Mouse (Mus musculus): Measurements from ENCODE around the gene Chad. TPM values are rescaled to one million over a fixed set of nuclear protein-coding genes. Genes with fewer than 3 reads are reported as not detected.

Chad gene
- polyA plus RNA-seq, 1 experiment from 2014 or later: 9.5 TPM

DNA sequence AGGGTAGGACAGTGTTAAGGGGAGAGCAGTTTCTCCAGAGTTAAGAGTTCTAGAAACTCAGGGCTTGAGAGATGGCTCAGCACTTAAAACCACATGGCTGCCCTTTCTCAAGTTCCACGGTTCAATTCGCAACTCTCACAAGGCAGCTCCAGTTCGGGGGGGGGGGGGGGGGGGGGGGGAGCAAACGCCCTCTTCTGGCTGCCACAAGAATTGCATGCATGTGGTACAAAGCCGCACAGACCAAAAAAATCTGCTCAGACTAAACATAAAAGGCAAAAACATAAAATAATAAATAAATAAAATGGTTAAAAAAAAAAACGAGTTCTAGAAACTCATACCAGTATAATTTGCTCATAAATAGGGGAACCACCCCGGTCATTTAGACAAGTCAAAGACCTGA lies 9.7 kb downstream of the Chad start:
- H3K36me3 ChIP-seq (ENCODE audit: control insufficient read depth, insufficient read depth, low read length): 0 out of 2 replicates have a peak, but pooled peaks cover 10% of the 10 kb centered on the region
- ATAC-seq (ENCODE audit: low read depth) (no peak), DNase-seq (ENCODE audit: low spot score) (no peak)
- no peak overlapping the region for H3K27ac ChIP-seq (replicated peaks; ENCODE audit: low read depth, low read length)
- no peaks in the 10 kb centered on the region for H3K4me1 ChIP-seq (ENCODE audit: control insufficient read depth, insufficient read depth, low read length)
- no peak overlapping the region for H3K4me3 ChIP-seq (ENCODE audit: low read depth, low read length)
- 23% methylated on average over 6 of the region's 7 CpGs for WGBS
- H3K9me3 ChIP-seq (ENCODE audit: control insufficient read depth, low read length): no peaks in the 10 kb centered on the region
- H3K27me3 ChIP-seq (replicated peaks; ENCODE audit: control insufficient read depth, insufficient read depth, low read length): no peaks in the 10 kb centered on the region
- no peak overlapping the region for H3K4me2 ChIP-seq (ENCODE audit: low read depth, low read length)
- no peak overlapping the region for H3K9ac ChIP-seq (ENCODE audit: low read depth, low read length)

DNA sequence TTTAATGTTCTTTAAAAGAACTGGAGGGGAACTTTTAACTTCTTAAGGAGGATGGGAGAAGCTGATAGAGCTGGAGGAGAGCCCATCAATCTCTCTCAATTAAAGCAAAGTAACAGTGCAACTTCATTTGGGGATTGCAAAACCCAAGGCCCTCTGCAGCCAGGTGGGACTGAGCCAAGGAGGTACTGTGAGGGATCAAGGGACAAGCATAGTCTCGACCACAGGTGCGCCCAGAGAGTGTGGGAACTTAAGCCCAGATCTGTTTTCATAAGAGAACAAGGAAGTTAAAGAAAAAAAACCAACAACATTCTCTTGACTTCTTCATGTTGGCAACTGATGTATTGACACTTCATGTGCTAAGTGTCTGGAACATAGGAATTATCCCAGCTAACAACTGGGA lies 10.2 kb downstream of the Chad start:
- Histone ChIP-seq H3K4me3 (ENCODE audit: low read depth, low read length) (no peak overlapping the region), H3K4me2 (ENCODE audit: low read depth, low read length) (no peak overlapping the region), H3K9ac (ENCODE audit: low read depth, low read length) (no peak overlapping the region), H3K9me3 (ENCODE audit: control insufficient read depth, low read length) (no peaks in the 10 kb centered on the region), H3K27ac (replicated peaks; ENCODE audit: low read depth, low read length) (no peak overlapping the region), H3K4me1 (ENCODE audit: control insufficient read depth, insufficient read depth, low read length) (no peaks in the 10 kb centered on the region), H3K36me3 (ENCODE audit: control insufficient read depth, insufficient read depth, low read length) (0 out of 2 replicates have a peak, but pooled peaks cover 10% of the 10 kb centered on the region), H3K27me3 (replicated peaks; ENCODE audit: control insufficient read depth, insufficient read depth, low read length) (no peaks in the 10 kb centered on the region)
- 73% methylated on average over 2 of the region's 2 CpGs for WGBS
- no peak for ATAC-seq (ENCODE audit: low read depth)
- DNase-seq (ENCODE audit: low spot score): no peak

DNA sequence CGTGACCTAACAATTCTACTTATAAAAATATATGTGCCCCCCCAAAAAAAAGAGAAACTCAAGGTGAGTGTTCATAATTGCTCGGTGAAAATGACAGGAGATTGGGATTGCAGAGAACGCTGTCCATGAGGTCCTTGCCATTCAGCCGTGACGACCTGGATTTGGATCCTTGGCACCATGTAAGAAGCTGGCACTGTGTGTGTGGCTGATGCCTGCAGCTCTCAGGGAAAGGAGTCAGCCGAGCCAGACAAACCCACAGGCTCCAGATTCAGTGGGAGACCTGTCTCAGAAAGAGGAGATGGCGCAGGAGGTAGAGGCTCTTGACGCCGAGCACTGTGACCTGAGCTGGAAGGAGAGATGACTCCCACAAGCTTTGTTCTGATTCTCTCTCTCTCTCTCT lies 11.5 kb downstream of the Chad start:
- Histone ChIP-seq H3K36me3 (ENCODE audit: control insufficient read depth, insufficient read depth, low read length) (no peaks in the 10 kb centered on the region), H3K9ac (ENCODE audit: low read depth, low read length) (no peak overlapping the region), H3K4me1 (ENCODE audit: control insufficient read depth, insufficient read depth, low read length) (no peaks in the 10 kb centered on the region), H3K4me3 (ENCODE audit: low read depth, low read length) (no peak overlapping the region), H3K27me3 (replicated peaks; ENCODE audit: control insufficient read depth, insufficient read depth, low read length) (no peaks in the 10 kb centered on the region), H3K4me2 (ENCODE audit: low read depth, low read length) (no peak overlapping the region), H3K27ac (replicated peaks; ENCODE audit: low read depth, low read length) (no peak overlapping the region), H3K9me3 (ENCODE audit: control insufficient read depth, low read length) (no peaks in the 10 kb centered on the region)
- 84% methylated on average over 8 of the region's 9 CpGs for WGBS
- ATAC-seq (ENCODE audit: low read depth) (no peak), DNase-seq (ENCODE audit: low spot score) (no peak)

DNA sequence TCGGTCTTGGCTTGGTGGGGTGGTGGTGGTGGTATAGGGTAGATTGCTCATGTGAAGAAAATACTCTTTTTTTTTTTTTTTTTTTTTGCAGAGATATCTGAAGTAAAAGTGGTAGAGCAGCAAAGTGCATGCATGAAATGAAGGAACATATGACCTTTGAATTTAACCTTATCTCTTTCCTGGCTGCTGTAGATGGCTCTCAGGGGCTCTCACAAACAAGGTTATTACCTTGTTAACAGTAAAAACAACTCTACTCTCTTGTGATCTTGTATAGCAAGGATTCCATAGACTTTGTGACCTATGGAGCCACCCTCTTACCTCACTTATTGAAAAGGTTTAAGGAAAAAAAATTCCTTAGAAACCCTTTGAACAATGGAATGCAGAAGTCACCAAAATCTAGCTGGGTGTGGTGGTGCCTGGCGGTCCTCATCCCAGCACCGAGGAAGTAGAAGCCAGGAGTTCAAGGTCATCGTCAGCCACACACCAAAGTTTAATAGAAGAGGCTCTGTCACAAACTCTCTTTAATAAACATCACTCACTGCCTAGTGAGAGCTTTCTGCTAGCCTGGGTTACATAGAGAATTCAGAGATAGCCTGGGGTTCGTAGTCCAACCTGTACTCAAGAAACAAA lies 15.4 kb downstream of the Chad start:
- H3K4me1 ChIP-seq (ENCODE audit: control insufficient read depth, insufficient read depth, low read length): no peaks in the 10 kb centered on the region
- 0 out of 2 replicates have a peak, but pooled peaks cover 1% of the 10 kb centered on the region for H3K36me3 ChIP-seq (ENCODE audit: control insufficient read depth, insufficient read depth, low read length)
- ATAC-seq (ENCODE audit: low read depth) (no peak), DNase-seq (ENCODE audit: low spot score) (no peak)
- 90% methylated on average over 5 of the region's 5 CpGs for WGBS
- H3K4me2 ChIP-seq (ENCODE audit: low read depth, low read length): no peak overlapping the region
- no peak overlapping the region for H3K4me3 ChIP-seq (ENCODE audit: low read depth, low read length)
- no peaks in the 10 kb centered on the region for H3K9me3 ChIP-seq (ENCODE audit: control insufficient read depth, low read length)
- no peaks in the 10 kb centered on the region for H3K27me3 ChIP-seq (replicated peaks; ENCODE audit: control insufficient read depth, insufficient read depth, low read length)
- no peak overlapping the region for H3K27ac ChIP-seq (replicated peaks; ENCODE audit: low read depth, low read length)
- H3K9ac ChIP-seq (ENCODE audit: low read depth, low read length): no peak overlapping the region

DNA sequence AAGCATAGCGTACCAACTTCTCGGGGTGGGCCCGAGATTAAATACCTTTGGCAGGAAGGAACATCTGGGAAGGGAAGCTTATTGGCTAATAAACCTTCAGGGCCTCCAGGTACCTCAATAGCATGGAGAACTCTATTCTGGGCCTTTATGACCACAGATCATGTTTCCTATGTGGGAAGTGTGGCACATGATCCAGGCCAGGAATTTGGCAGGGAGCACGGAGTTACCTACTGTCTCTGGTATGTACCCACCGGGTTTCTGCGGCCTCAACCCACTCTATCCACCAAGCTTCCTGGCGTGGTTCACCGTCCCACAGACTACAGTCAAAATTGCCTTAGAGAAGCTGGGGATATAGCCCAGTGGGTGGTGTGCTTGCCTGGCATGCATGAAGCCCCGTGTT lies 20.2 kb downstream of the Chad start:
- Histone ChIP-seq H3K4me1 (ENCODE audit: control insufficient read depth, insufficient read depth, low read length) (no peaks in the 10 kb centered on the region), H3K4me3 (ENCODE audit: low read depth, low read length) (no peak overlapping the region), H3K27me3 (replicated peaks; ENCODE audit: control insufficient read depth, insufficient read depth, low read length) (no peaks in the 10 kb centered on the region), H3K9ac (ENCODE audit: low read depth, low read length) (no peak overlapping the region), H3K27ac (replicated peaks; ENCODE audit: low read depth, low read length) (no peak overlapping the region), H3K36me3 (ENCODE audit: control insufficient read depth, insufficient read depth, low read length) (0 out of 2 replicates have a peak, but pooled peaks cover 4% of the 10 kb centered on the region), H3K4me2 (ENCODE audit: low read depth, low read length) (no peak overlapping the region), H3K9me3 (ENCODE audit: control insufficient read depth, low read length) (no peaks in the 10 kb centered on the region)
- ATAC-seq (ENCODE audit: low read depth) (no peak), DNase-seq (ENCODE audit: low spot score) (no peak)
- 92% methylated on average over 9 of the region's 9 CpGs for WGBS

DNA sequence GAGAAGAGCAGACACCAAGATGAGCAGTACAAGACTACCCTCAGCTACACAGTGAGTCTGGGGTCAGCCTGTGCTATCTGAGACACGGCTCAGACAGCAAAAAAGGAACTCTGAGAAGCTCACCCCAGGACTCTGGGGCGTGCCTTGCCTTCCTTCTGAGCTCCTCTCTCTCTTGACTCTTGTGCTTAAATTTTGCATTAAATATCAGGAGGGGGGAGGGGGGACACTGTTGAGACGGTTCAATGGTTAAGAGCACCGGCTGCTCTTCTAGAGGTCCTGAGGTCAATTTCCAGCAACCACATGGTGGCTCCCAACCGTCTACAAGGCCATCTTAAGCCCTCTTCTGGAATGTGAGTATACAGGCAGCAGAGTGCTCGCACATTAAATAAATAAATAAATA lies 22.7 kb downstream of the Chad start:
- Histone ChIP-seq H3K4me2 (ENCODE audit: low read depth, low read length) (no peak overlapping the region), H3K36me3 (ENCODE audit: control insufficient read depth, insufficient read depth, low read length) (0 out of 2 replicates have a peak, but pooled peaks cover 4% of the 10 kb centered on the region), H3K27ac (replicated peaks; ENCODE audit: low read depth, low read length) (no peak overlapping the region), H3K9me3 (ENCODE audit: control insufficient read depth, low read length) (no peaks in the 10 kb centered on the region), H3K9ac (ENCODE audit: low read depth, low read length) (no peak overlapping the region), H3K4me1 (ENCODE audit: control insufficient read depth, insufficient read depth, low read length) (peaks cover 15% of the 10 kb centered on the region; the same call in 1 of the 2 replicates), H3K27me3 (replicated peaks; ENCODE audit: control insufficient read depth, insufficient read depth, low read length) (no peaks in the 10 kb centered on the region), H3K4me3 (ENCODE audit: low read depth, low read length) (no peak overlapping the region)
- 76% methylated on average over 6 of the region's 6 CpGs for WGBS
- DNase-seq (ENCODE audit: low spot score): no peak
- ATAC-seq (ENCODE audit: low read depth): no peak

DNA sequence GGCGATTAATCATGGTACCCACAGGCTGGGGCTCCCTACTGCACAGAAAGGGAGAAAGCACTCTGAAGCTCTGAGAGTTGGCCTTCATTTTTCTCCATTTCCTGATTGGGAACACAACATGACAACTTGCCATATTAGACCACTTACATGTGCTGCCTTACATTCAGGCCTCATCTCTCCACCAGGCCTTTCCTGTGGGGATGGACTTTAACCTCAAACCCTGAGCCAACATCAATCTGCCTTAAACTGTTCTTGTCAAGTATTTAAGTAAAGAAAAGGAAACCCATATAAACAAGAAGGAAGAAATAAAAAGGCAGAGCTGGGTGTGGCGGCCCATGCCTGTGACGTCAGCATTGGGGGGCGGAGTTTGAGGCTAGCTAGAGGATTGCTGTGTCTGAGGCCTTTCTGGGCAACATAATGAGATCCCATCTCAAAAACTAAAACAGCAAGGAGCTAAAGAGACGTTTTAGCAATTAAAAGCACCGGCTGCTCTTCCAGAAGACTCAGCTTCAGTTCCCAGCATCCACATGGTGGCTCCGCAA lies 31.5 kb downstream of the Chad start:
- H3K4me1 ChIP-seq (ENCODE audit: control insufficient read depth, insufficient read depth, low read length): peaks cover 11% of the 10 kb centered on the region; the same call in 1 of the 2 replicates
- no peaks in the 10 kb centered on the region for H3K36me3 ChIP-seq (ENCODE audit: control insufficient read depth, insufficient read depth, low read length)
- no peaks in the 10 kb centered on the region for H3K9me3 ChIP-seq (ENCODE audit: control insufficient read depth, low read length)
- no peak overlapping the region for H3K4me2 ChIP-seq (ENCODE audit: low read depth, low read length)
- H3K27me3 ChIP-seq (replicated peaks; ENCODE audit: control insufficient read depth, insufficient read depth, low read length): no peaks in the 10 kb centered on the region
- H3K4me3 ChIP-seq (ENCODE audit: low read depth, low read length): no peak overlapping the region
- H3K9ac ChIP-seq (ENCODE audit: low read depth, low read length): no peak overlapping the region
- H3K27ac ChIP-seq (replicated peaks; ENCODE audit: low read depth, low read length): no peak overlapping the region
- no peak for ATAC-seq (ENCODE audit: low read depth)
- 75% methylated on average over 7 of the region's 7 CpGs for WGBS
- DNase-seq (ENCODE audit: low spot score): no peak

DNA sequence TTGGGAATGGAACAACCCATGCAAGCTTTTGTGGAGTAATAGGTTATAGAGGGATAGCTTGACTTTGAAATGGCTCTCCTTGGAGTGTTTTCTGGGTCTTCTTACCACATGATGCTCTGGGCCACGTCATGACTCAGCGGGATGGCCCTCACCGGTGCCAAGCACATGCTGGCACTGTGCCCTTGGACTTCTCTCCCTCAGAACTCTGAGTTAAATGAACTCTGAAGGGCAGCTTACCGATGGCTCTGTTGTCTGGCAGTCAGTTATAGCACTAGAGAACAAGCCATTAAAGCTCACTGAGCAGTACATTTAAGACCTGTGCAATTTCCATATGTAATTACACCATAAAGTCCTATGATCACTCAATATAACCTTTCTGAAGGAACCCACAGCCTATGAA lies 32.5 kb downstream of the Chad start:
- DNase-seq (ENCODE audit: low spot score): no peak
- Histone ChIP-seq H3K4me1 (ENCODE audit: control insufficient read depth, insufficient read depth, low read length) (0 out of 2 replicates have a peak, but pooled peaks cover 8% of the 10 kb centered on the region), H3K9me3 (ENCODE audit: control insufficient read depth, low read length) (no peaks in the 10 kb centered on the region), H3K27ac (replicated peaks; ENCODE audit: low read depth, low read length) (no peak overlapping the region), H3K9ac (ENCODE audit: low read depth, low read length) (no peak overlapping the region), H3K4me3 (ENCODE audit: low read depth, low read length) (no peak overlapping the region), H3K27me3 (replicated peaks; ENCODE audit: control insufficient read depth, insufficient read depth, low read length) (no peaks in the 10 kb centered on the region), H3K36me3 (ENCODE audit: control insufficient read depth, insufficient read depth, low read length) (no peaks in the 10 kb centered on the region), H3K4me2 (ENCODE audit: low read depth, low read length) (no peak overlapping the region)
- 86% methylated on average over 4 of the region's 4 CpGs for WGBS
- ATAC-seq (ENCODE audit: low read depth): no peak
